Mouse (Mus musculus): Measurements from ENCODE around the gene Ddx46. TPM values are rescaled to one million over a fixed set of nuclear protein-coding genes. Genes with fewer than 3 reads are reported as not detected.
"Not testable (repeated sequence)": the region's sequence is repeated elsewhere in the genome, so short reads cannot be mapped to it uniquely, and the experiment has no call there.

Ddx46 gene
- total and polyA plus RNA-seq, 2 experiments = 6.8 to 18.6 TPM

DNA sequence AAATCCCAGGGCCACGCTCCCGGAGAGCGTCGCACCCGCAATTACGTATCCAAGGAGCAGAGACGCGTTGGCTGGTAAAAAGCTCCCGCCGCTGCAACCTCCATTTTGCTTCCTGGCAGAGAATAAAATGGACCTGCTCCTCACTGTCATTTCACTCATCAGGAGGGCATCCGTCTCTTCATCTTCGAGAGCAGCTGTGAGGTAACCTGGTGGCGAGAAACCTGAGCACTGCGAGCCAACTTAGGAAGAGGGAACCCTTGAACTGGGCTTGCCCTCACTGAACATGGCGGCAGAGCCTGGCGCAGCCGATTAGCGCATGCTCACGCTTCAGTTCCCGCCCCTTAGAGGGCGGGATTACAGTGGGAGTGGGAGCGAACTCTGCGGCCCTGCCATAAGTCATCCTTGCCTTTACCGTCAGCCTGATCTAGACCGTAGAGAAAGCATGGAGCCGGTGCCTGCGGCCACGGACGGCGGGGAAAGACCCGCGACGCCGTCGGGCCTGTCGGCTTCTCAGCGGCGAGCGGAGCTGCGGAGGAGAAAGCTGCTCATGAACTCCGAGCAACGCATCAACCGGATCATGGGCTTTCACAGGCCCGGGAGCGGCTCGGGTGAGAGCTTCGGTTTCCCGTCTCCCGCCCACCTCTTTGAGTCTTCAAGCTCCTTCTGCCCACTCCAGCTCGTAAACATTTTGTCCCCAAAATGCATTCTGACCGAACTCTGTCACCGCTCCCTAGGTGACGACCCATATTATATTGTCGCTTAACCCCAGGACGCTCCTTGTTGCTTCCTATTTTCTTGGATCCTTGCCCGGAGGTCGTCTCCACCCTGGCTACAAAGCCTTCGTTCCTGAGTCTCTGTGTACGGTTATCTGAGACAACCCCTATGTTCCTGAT, 11.9 kb upstream of the Ddx46 start, which contains the start of gene Caml:
Gene Caml (plus strand): TSS at position 357 of the 893 bp plus-strand sequence.
- no peaks in the 10 kb centered on the region for H3K27me3 ChIP-seq (ENCODE audit: control insufficient read depth, insufficient read depth, low read length)
- TF ChIP-seq CTCF (IDR thresholded peaks at IDR 0.05; ENCODE audit: low read depth, low read length) (no peak), POLR2A (IDR thresholded peaks at IDR 0.05; ENCODE audit: extremely low read depth, insufficient read depth, low read length) (peak; percentile 47; the same call in 1 of the 2 replicates)
- peaks cover 9% of the 10 kb centered on the region for H3K4me1 ChIP-seq (ENCODE audit: control insufficient read depth, insufficient read depth, low read length)
- under 1% methylated on average over 59 of the region's 59 CpGs for WGBS
- H3K27ac ChIP-seq (replicated peaks; ENCODE audit: insufficient read depth, low read depth, low read length) = peak within 1 kb of the TSS; percentile 67
- peak within 1 kb of the TSS; percentile 81 for H3K4me3 ChIP-seq (ENCODE audit: insufficient read depth, low read depth, low read length)
- peak; percentile 82 for DNase-seq (ENCODE audit: extremely low read depth, low read depth, low spot score)
- peaks cover 14% of the 10 kb centered on the region; the same call in 1 of the 2 replicates for H3K79me2 ChIP-seq (ENCODE audit: control insufficient read depth, insufficient read depth, low read length)
- H3K9ac ChIP-seq (ENCODE audit: low read depth, low read length) = peak within 1 kb of the TSS; percentile 77
- H3K36me3 ChIP-seq (ENCODE audit: control insufficient read depth, insufficient read depth, low read length) = peaks cover 6% of the 10 kb centered on the region; the same call in 1 of the 2 replicates

DNA sequence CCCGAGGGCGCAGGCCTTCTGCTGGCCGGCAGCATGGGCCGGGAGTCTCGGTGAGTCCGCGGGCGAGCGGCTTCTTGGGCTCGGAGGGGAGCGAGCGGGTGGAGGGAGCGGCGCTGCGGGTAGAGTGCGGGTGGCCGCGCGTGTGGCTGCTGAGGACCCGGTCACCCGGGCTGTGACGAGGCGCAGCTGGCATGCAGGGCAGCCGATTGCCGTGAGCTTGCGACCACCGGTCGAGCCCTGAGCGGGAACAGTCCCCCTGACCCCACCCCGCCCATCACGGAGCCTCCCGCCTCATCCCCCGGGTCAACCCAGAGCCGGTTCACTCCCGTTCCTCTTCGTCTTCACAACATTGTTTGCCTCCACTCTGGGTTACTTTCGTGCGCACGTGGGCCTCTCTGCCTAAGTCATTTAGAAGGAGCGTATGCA, 332 bp downstream of the Ddx46 start:
- WGBS = under 1% methylated on average over 35 of the region's 40 CpGs
- Histone ChIP-seq H3K79me2 (ENCODE audit: control insufficient read depth, insufficient read depth, low read length) (peaks cover 15% of the 10 kb centered on the region; the same call in 1 of the 2 replicates), H3K9ac (ENCODE audit: low read depth, low read length) (peak overlapping the region; percentile 81), H3K27ac (replicated peaks; ENCODE audit: insufficient read depth, low read depth, low read length) (no peak overlapping the region; the same call in 1 of the 2 replicates), H3K27me3 (ENCODE audit: control insufficient read depth, insufficient read depth, low read length) (no peaks in the 10 kb centered on the region), H3K4me3 (ENCODE audit: insufficient read depth, low read depth, low read length) (peak overlapping the region; percentile 92), H3K4me1 (ENCODE audit: control insufficient read depth, insufficient read depth, low read length) (peaks cover 3% of the 10 kb centered on the region; the same call in 1 of the 2 replicates), H3K36me3 (ENCODE audit: control insufficient read depth, insufficient read depth, low read length) (peaks cover 12% of the 10 kb centered on the region; the same call in 1 of the 2 replicates)
- DNase-seq (ENCODE audit: extremely low read depth, low read depth, low spot score) = no peak
- no peak for TF ChIP-seq POLR2A (IDR thresholded peaks at IDR 0.05; ENCODE audit: extremely low read depth, insufficient read depth, low read length)

DNA sequence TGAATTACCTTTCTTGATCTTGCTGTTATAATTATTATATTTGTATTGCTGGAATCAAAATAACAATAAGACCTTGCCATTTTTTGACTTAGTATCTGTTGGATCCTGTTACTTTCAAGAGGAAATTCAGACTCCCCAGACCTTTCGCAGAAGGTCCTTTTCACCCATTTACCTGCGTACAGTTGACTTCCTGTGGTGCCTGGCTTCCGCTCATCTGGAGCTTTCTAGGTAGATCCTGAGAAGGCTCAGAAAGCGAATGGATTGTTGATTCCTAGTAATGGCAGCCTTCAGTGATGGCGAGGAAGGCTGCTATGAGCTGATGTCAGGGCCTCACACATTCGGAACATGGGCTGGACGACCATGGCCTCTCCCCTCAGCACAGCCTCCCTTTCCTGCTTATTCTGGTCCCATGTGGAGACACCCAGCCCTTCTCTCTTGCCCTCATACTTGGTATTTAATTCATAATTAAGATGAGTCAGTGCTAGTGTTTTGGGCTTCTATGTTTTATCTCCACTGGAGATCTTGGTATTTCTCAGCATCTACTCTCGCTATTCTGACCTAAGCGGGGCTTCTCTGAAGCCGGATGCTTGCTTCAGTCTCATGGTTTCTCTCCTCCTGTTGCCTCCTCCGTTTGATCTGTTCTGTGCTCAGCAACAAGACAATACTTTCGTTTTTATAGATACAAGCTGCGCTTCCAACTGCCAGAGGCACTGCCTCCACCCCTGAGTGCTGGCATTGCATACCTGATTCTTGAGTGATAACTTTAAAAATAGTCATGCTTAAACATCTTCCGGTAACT, 1.6 kb downstream of the Ddx46 start:
- Histone ChIP-seq H3K9ac (ENCODE audit: low read depth, low read length) (no peak overlapping the region), H3K27me3 (ENCODE audit: control insufficient read depth, insufficient read depth, low read length) (no peaks in the 10 kb centered on the region), H3K4me3 (ENCODE audit: insufficient read depth, low read depth, low read length) (no peak overlapping the region), H3K79me2 (ENCODE audit: control insufficient read depth, insufficient read depth, low read length) (peaks cover 22% of the 10 kb centered on the region), H3K36me3 (ENCODE audit: control insufficient read depth, insufficient read depth, low read length) (peaks cover 17% of the 10 kb centered on the region; the same call in 1 of the 2 replicates), H3K4me1 (ENCODE audit: control insufficient read depth, insufficient read depth, low read length) (peaks cover 3% of the 10 kb centered on the region; the same call in 1 of the 2 replicates), H3K27ac (replicated peaks; ENCODE audit: insufficient read depth, low read depth, low read length) (no peak overlapping the region)
- WGBS = 91% methylated on average over 14 of the region's 14 CpGs
- DNase-seq (ENCODE audit: extremely low read depth, low read depth, low spot score) = no peak
- TF ChIP-seq CTCF (IDR thresholded peaks at IDR 0.05; ENCODE audit: low read depth, low read length) (no peak), POLR2A (IDR thresholded peaks at IDR 0.05; ENCODE audit: extremely low read depth, insufficient read depth, low read length) (no peak)

DNA sequence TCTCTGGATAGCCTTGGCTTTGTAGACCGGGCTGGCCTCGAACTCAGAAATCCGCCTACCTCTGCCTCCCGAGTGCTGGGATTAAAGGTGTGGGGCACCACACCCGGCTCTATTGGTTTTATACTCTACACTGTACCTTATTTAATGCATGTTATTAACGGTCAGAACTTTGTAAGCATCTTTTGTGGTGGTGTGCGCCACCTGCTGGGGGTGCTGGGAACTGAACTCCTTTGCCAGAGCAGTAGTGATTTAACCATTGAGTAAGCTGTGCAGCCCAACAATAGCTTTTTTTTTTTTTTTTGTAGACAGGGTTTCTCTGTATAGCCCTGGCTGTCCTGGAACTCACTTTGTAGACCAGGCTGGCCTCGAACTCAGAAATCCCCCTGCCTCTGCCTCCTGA, 5.7 kb downstream of the Ddx46 start:
- H3K27ac ChIP-seq (replicated peaks; ENCODE audit: insufficient read depth, low read depth, low read length); H3K27me3 ChIP-seq (ENCODE audit: control insufficient read depth, insufficient read depth, low read length); H3K4me3 ChIP-seq (ENCODE audit: insufficient read depth, low read depth, low read length); H3K4me1 ChIP-seq (ENCODE audit: control insufficient read depth, insufficient read depth, low read length); H3K9ac ChIP-seq (ENCODE audit: low read depth, low read length): not testable (repeated sequence)
- peak; percentile 88 for TF ChIP-seq CTCF (IDR thresholded peaks at IDR 0.05; ENCODE audit: low read depth, low read length)
- 30% methylated on average over 8 of the region's 8 CpGs for WGBS
- Histone ChIP-seq H3K36me3 (ENCODE audit: control insufficient read depth, insufficient read depth, low read length) (peaks cover 16% of the 10 kb centered on the region; the same call in 1 of the 2 replicates), H3K79me2 (ENCODE audit: control insufficient read depth, insufficient read depth, low read length) (peaks cover 19% of the 10 kb centered on the region)
- peak; percentile 37 for DNase-seq (ENCODE audit: extremely low read depth, low read depth, low spot score)

DNA sequence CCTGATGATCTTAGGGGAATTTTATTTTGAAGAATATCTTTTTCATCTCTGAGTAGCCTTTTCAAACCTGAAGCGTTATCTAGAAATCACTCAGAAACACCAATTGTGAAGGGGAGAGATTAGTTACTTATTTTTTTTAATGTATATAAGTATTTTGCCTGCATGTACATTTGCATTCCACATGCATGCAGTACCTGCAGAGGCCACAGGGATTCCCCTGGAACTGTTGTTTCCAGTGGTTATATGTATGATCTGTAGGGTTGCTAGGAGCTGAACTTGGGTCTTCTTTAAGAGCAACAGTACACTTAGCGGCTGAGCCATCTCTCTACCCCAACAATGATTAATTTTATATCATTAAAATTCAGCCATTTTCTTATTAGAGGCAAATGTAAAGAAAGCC, 9.7 kb downstream of the Ddx46 start:
- DNase-seq (ENCODE audit: extremely low read depth, low read depth, low spot score) = no peak
- peaks cover 11% of the 10 kb centered on the region for H3K79me2 ChIP-seq (ENCODE audit: control insufficient read depth, insufficient read depth, low read length)
- no peak for TF ChIP-seq POLR2A (IDR thresholded peaks at IDR 0.05; ENCODE audit: extremely low read depth, insufficient read depth, low read length)
- no peak for TF ChIP-seq CTCF (IDR thresholded peaks at IDR 0.05; ENCODE audit: low read depth, low read length)
- 97% methylated on average over 2 of the region's 2 CpGs for WGBS
- H3K36me3 ChIP-seq (ENCODE audit: control insufficient read depth, insufficient read depth, low read length) = peaks cover 43% of the 10 kb centered on the region
- H3K27me3 ChIP-seq (ENCODE audit: control insufficient read depth, insufficient read depth, low read length) = no peaks in the 10 kb centered on the region
- no peaks in the 10 kb centered on the region for H3K4me1 ChIP-seq (ENCODE audit: control insufficient read depth, insufficient read depth, low read length)
- H3K27ac ChIP-seq (replicated peaks; ENCODE audit: insufficient read depth, low read depth, low read length) = no peak overlapping the region
- H3K4me3 ChIP-seq (ENCODE audit: insufficient read depth, low read depth, low read length) = no peak overlapping the region
- no peak overlapping the region for H3K9ac ChIP-seq (ENCODE audit: low read depth, low read length)

All from liver, adult 2 months (tissue).